Mouse (Mus musculus) liver, embryonic 14.5 days (tissue): Measurements from ENCODE around the gene Mgat5. TPM values are rescaled to one million over a fixed set of nuclear protein-coding genes. Genes with fewer than 3 reads are reported as not detected.

Source experiments
- ATAC-seq: fragments of 200-750 bp; cut with Nextera tagmentation; 2 replicates; pipeline ENCODE4 v1.8.0; 2017; ENCODE audit warnings: moderate number of reproducible peaks, mild to moderate bottlenecking, moderate library complexity; ENCODE audit not compliant: insufficient read depth
- DNase-seq, 3 experiments: peaks; one replicate each; pipeline ENCODE4 v3.0.0-alpha.2; 2012 to 2013; ENCODE audit warnings: low read depth in 3 of 3, low spot score in 3 of 3
- H3K27ac ChIP-seq: fragments of 300-500 bp; sonication (generic); 2 replicates; pipeline ENCODE4 v1.5.1; 2014; ENCODE audit warnings: moderate library complexity, mild to moderate bottlenecking, control low read depth, inconsistent platforms
- H3K27me3 ChIP-seq: fragments of 300-500 bp; sonication (generic); 2 replicates; pipeline ENCODE4 v1.6.1; 2014; ENCODE audit warnings: mild to moderate bottlenecking, low read length, moderate library complexity; ENCODE audit not compliant: control insufficient read depth, insufficient read depth
- H3K36me3 ChIP-seq: fragments of 300-500 bp; sonication (generic); replicated peaks from 2 replicates; pipeline ENCODE4 v1.6.1; 2014; ENCODE audit warnings: low read depth; ENCODE audit not compliant: control insufficient read depth, insufficient read depth
- H3K4me1 ChIP-seq, 2 experiments: fragments of 200-500 bp in 1 of 2; fragments of 300-500 bp in 1 of 2; sonication (generic) in 1 of 2; replicated peaks; 2 replicates each; pipeline ENCODE4 v1.6.1; 2012 to 2014; ENCODE audit warnings: antibody characterized with exemption in 1 of 2, inconsistent platforms in 1 of 2, low read length in 1 of 2; ENCODE audit not compliant: control insufficient read depth in 2 of 2, insufficient read depth in 2 of 2
- H3K4me2 ChIP-seq: fragments of 300-500 bp; sonication (generic); 2 replicates; pipeline ENCODE4 v1.6.1; 2014; ENCODE audit warnings: low read depth, mild to moderate bottlenecking, control low read depth, moderate library complexity
- H3K4me3 ChIP-seq, 2 experiments: fragments of 200-500 bp in 1 of 2; fragments of 300-500 bp in 1 of 2; sonication (generic) in 1 of 2; 2 replicates each; pipeline ENCODE4 v1.5.1; 2012 to 2014; ENCODE audit warnings: low read depth in 2 of 2, low read length in 2 of 2, mild to moderate bottlenecking in 2 of 2, control low read depth in 1 of 2, inconsistent platforms in 1 of 2, moderate library complexity in 1 of 2; ENCODE audit not compliant: insufficient read depth in 1 of 2
- H3K9ac ChIP-seq: fragments of 300-500 bp; sonication (generic); replicated peaks from 2 replicates; pipeline ENCODE4 v1.6.1; 2014; ENCODE audit warnings: mild to moderate bottlenecking, control low read depth, moderate library complexity
- H3K9me3 ChIP-seq: fragments of 300-500 bp; sonication (generic); 2 replicates; pipeline ENCODE4 v1.6.1; 2016; ENCODE audit warnings: low read length, mixed read lengths; ENCODE audit not compliant: control insufficient read depth
- CTCF ChIP-seq: IDR thresholded peaks from 2 replicates; pipeline ENCODE4 v1.5.1; 2016; ENCODE audit warnings: antibody characterized with exemption, low read depth, control low read depth
- EP300 ChIP-seq: IDR thresholded peaks from 2 replicates; pipeline ENCODE4 v1.6.1; 2016; ENCODE audit warnings: antibody characterized with exemption, low read depth
- WGBS: fragments of 180-500 bp; shearing (Covaris S2); extraction: QIAGEN DNeasy Blood & Tissue Kit; methylation state at CpG from one replicate; pipeline ENCODE4 v1.1.7; 2014; ENCODE audit not compliant: insufficient replicate concordance; 5-methylcytosine and 5-hydroxymethylcytosine counted together
- polyA plus RNA-seq, 2 experiments: library from polyadenylated mRNA; depleted of rRNA in 1 of 2; stranded (reverse) in 1 of 2; unstranded in 1 of 2; fragments of >200 nt; fragmentation: Nextera tagmentation in 1 of 2; extraction: Ambion mirVana in 1 of 2; gene quantifications; 2 replicates each; pipeline versions ENCODE4 v1.2.1 to v1.2.3; 2012 to 2014

The Mgat5 gene
- polyA plus RNA-seq, 2 experiments, result 0.62 to 0.67 TPM

- peak; percentile 60 for ATAC-seq
Observed at GRCm38 (mm10) chr1:127299774-127300173, 95.0 kb downstream of the Mgat5 start.

GRCm38 (mm10) chr1:127301038-127301437, 96.2 kb downstream of the Mgat5 start:
- Histone ChIP-seq H3K4me3 (no peak overlapping the region), H3K9ac (no peak overlapping the region), H3K27ac (no peak overlapping the region), H3K4me2 (no peak overlapping the region), H3K4me1 (peaks cover 0 to 14% of the 10 kb centered on the region in 2 experiments; a peak in 2 of 4 replicates), H3K9me3 (no peaks in the 10 kb centered on the region), H3K27me3 (no peaks in the 10 kb centered on the region), H3K36me3 (no peaks in the 10 kb centered on the region)
- 66% methylated on average over 6 of the region's 6 CpGs for WGBS
- TF ChIP-seq EP300, result no peak
- TF ChIP-seq CTCF, result no peak
- no peak for ATAC-seq
- no peak for DNase-seq

More at GRCm38 (mm10) chr1:127299774-127300173, 95.0 kb downstream of the Mgat5 start:
- Histone ChIP-seq H3K27ac (no peak overlapping the region), H3K36me3 (no peaks in the 10 kb centered on the region), H3K4me3 (no peak overlapping the region), H3K27me3 (no peaks in the 10 kb centered on the region), H3K9me3 (no peaks in the 10 kb centered on the region), H3K4me1 (peaks cover 0 to 14% of the 10 kb centered on the region in 2 experiments; a peak in 2 of 4 replicates), H3K9ac (no peak overlapping the region), H3K4me2 (no peak overlapping the region)
- peak in 2 of 3 experiments; percentile 9 to 11 for DNase-seq
- WGBS, result 72% methylated on average over 1 of the region's 1 CpGs
- TF ChIP-seq CTCF (no peak), EP300 (no peak)

- Histone ChIP-seq H3K4me2 (no peak overlapping the region), H3K9ac (no peak overlapping the region), H3K4me3 (no peak overlapping the region), H3K27ac (no peak overlapping the region), H3K27me3 (no peaks in the 10 kb centered on the region), H3K4me1 (peaks cover 0 to 9% of the 10 kb centered on the region in 2 experiments; a peak in 2 of 4 replicates), H3K9me3 (no peaks in the 10 kb centered on the region), H3K36me3 (no peaks in the 10 kb centered on the region)
- 40% methylated on average over 2 of the region's 2 CpGs for WGBS
- ATAC-seq, result 0 out of 2 replicates have a peak, but pooled peaks have one; percentile 13
- TF ChIP-seq EP300, result no peak
- TF ChIP-seq CTCF, result no peak
- DNase-seq, result no peak
Observed at GRCm38 (mm10) chr1:127302620-127303019, 97.8 kb downstream of the Mgat5 start.

- Histone ChIP-seq H3K4me2 (no peak overlapping the region), H3K4me1 (peaks cover 0 to 14% of the 10 kb centered on the region in 2 experiments; a peak in 2 of 4 replicates), H3K4me3 (no peak overlapping the region), H3K9me3 (no peaks in the 10 kb centered on the region), H3K9ac (no peak overlapping the region), H3K36me3 (no peaks in the 10 kb centered on the region), H3K27me3 (no peaks in the 10 kb centered on the region), H3K27ac (no peak overlapping the region)
- TF ChIP-seq CTCF, result no peak
- TF ChIP-seq EP300, result no peak
- no peak for ATAC-seq
- 56% methylated on average over 5 of the region's 5 CpGs for WGBS
- DNase-seq, result no peak
Observed at GRCm38 (mm10) chr1:127303791-127304190, 99.0 kb downstream of the Mgat5 start.

- WGBS, result 40% methylated on average over 2 of the region's 2 CpGs
- Histone ChIP-seq H3K9ac (no peak overlapping the region), H3K27ac (no peak overlapping the region), H3K4me1 (peaks cover 0 to 16% of the 10 kb centered on the region in 2 experiments; a peak in 2 of 4 replicates), H3K4me2 (no peak overlapping the region), H3K36me3 (no peaks in the 10 kb centered on the region), H3K9me3 (no peaks in the 10 kb centered on the region), H3K4me3 (no peak overlapping the region), H3K27me3 (no peaks in the 10 kb centered on the region)
- ATAC-seq (no peak), DNase-seq (no peak)
- TF ChIP-seq CTCF (no peak), EP300 (no peak)
Observed at GRCm38 (mm10) chr1:127304281-127304680, 99.5 kb downstream of the Mgat5 start.
